Mouse (Mus musculus) left cerebral cortex, adult 2 months (tissue): ENCODE results near the gene Kdm4c. TPM values are rescaled to one million over a fixed set of nuclear protein-coding genes. Genes with fewer than 3 reads are reported as not detected.
"Not testable (repeated sequence)": the region's sequence is repeated elsewhere in the genome, so short reads cannot be mapped to it uniquely, and the experiment has no call there.

Source experiments
- DNase-seq, 2 experiments: peaks; one replicate each; pipeline ENCODE4 v3.0.0; 2021 to 2022; ENCODE audit warnings: low spot score in 2 of 2, mixed read lengths in 1 of 2; ENCODE audit errors: extremely low spot score in 1 of 2
- H3K27ac ChIP-seq: fragments of 200-600 bp; 2 replicates; pipeline ENCODE4 v1.8.1; 2022
- H3K4me3 ChIP-seq: fragments of 200-600 bp; 2 replicates; pipeline ENCODE4 v1.8.1; 2022
- CTCF ChIP-seq: fragments of 200-600 bp; IDR thresholded peaks from 2 replicates; pipeline ENCODE4 v1.8.1; 2022; ENCODE audit warnings: antibody characterized with exemption, mild to moderate bottlenecking, moderate library complexity
- intact Hi-C: fragments of 180-260 bp; cut with DNase I; formaldehyde crosslinking; loops from one replicate; pipeline ENCODE4 v1.15.1; 2025
- total RNA-seq, 2 experiments: library from RNA; stranded (reverse); gene quantifications; 2 replicates each; pipeline ENCODE4 v1.2.3; 2021

The Kdm4c gene
- total RNA-seq, 2 experiments from 2014 or later: 22.5 to 24.7 TPM

DNA sequence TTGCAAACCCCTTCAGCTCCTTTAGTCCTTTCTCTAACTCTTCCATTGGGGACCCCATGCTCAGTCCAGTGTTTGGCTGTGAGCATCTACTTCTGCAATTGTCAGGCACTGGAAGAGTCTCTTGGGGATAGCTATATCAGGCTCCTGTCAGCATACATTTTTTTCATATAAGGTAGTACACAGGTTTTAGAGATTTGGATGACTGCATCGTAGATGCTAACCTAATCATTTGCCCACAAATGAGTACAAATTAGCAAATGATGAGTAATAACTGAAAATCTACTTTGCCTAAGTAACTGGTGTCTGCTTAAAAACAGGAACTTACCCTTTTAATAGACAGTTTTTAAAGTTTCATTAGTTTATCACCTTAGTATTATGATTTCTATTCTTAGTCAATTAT, 77.0 kb downstream of the Kdm4c start:
- no peak for TF ChIP-seq CTCF
- intact Hi-C loops: no loop called here
- no peak overlapping the region for H3K27ac ChIP-seq
- no peak for DNase-seq
- no peak overlapping the region for H3K4me3 ChIP-seq

DNA sequence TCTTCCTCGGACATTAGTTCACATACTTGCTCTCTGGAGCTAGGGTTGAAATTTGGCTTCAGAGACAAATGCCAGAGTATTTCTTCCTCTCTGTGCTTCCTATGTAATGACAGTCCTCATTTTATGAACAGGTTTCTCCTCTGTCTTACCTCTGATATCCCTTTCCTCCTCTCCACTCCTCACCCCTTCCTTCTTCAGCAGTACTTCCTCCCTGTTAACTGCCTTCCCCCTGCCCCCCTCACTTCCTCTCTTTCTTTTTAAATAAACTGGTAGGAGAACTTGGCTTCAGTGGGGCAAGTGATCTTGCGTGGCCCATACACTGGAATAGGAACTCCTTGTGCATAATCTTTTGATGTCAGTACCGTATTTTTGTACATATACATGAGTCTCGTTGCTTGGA, 115.2 kb downstream of the Kdm4c start:
- no peak overlapping the region for H3K4me3 ChIP-seq
- no peak for DNase-seq
- intact Hi-C loops: no loop called here
- no peak overlapping the region for H3K27ac ChIP-seq
- no peak for TF ChIP-seq CTCF

DNA sequence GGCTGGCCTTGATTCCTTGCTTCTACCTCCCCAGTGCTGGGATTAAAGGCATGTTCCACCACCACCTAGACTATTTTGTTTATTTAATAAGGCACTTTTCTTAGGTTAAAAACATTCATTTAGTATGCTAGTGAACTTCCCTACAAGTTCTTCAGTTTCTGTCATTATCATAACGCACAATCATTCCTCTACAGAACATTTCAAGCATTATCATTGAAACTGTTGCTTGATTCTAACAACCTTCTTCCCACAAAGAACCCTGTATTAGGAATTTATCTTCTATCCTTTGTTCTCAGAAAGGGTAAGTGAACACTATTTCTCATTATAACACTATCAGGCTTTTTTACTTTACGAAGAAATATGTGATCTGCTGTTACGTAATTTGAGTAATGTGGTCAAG, 118.0 kb downstream of the Kdm4c start:
- H3K27ac ChIP-seq: no peak overlapping the region
- DNase-seq: no peak
- intact Hi-C loops: no loop called here
- no peak for TF ChIP-seq CTCF
- H3K4me3 ChIP-seq: no peak overlapping the region

DNA sequence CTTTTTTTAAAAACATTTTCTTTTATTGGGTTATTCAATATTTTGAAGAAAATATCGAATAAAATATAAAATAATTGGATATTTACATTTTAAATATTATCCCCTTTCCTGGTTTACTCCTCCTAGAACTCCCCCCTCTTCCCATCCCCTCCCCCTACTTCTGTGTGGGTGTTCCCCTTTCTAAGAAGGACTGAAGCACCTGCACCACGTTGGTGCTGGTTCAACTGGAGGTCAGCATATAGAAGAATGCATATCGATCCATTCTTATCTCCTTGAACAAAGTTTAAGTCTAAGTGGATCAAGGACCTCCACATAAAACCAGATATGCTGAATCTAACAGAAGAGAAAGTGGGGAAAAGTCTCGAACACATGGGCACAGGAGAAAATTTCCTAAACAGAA, 144.3 kb downstream of the Kdm4c start:
- TF ChIP-seq CTCF: no peak
- DNase-seq: no peak
- Histone ChIP-seq H3K27ac (no peak overlapping the region), H3K4me3 (no peak overlapping the region)
- intact Hi-C loops: no loop called here

DNA sequence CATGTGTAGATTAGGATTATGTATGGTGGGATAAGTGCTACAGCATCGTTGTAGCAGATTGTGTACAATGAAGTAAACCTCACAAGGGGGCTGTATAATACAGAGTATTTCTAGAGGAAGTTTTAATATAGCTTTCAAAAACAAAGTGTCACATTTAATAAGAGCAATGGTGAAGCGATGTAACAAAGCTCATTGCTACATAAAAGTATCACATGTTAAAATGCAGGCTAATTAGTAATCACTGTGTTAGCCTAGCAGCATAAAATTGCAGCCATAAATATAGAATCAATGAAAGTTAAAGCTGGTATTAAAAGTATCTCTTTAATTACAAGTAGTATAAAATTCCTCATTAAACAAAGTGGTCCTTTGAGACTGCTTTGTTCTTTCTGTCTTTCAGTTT, 150.9 kb downstream of the Kdm4c start:
- no peak for TF ChIP-seq CTCF
- no peak for DNase-seq
- H3K27ac ChIP-seq: no peak overlapping the region
- intact Hi-C loops: no loop called here
- H3K4me3 ChIP-seq: no peak overlapping the region

DNA sequence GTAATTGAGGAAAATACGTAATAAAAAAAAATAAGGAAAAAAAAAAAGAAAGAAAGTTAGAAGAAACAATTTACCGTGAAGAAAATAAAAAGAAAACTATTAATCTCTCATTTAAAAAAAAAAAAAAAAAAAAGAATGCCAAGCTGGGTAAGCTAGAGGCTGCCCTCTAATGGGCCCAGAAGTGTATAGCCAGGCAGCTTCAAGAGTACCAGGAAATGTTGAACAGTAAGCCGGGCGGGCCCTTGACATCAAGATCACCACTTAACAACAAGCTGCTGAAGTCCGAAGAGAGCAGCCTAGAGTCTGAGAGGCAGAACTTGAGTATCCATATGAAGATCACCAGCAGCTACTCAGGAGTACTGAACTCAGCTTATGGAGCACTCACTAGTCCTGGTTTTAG, 154.3 kb downstream of the Kdm4c start:
- TF ChIP-seq CTCF: no peak
- Histone ChIP-seq H3K27ac (no peak overlapping the region), H3K4me3 (no peak overlapping the region)
- DNase-seq: no peak
- intact Hi-C loops: no loop called here

DNA sequence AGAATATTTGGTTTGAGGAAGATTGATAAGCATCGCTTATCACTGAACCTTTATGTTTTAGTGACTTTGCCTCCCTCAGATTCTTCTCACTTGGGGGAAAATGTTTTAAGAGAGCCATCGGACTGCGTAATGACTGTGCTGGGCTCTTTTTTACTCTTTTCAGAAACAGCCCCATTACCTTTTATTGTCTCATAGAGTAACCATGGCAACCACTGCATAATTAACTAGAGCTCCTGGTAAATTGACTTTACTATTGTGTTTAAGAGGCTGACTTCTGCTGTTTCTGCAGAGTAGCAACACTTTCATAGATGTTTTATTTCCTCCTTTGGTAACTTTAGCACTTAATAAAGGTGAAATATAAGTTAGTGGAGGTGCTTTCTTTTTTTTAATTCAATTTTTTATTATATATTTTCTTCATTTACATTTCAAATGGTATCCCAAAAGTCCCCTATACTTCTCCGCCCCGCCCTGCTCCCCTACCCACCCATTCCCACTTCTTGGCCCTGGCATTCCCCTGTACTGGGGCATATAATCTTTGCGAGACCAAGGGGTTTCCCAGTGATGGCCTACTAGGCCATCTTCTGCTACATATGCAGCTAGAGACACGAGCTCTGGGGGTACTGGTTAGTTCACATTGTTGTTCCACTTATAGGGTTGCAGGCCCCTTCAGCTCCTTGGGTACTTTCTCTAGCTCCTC, 159.5 kb downstream of the Kdm4c start:
- intact Hi-C loops, DNase-seq: not testable (repeated sequence)

DNA sequence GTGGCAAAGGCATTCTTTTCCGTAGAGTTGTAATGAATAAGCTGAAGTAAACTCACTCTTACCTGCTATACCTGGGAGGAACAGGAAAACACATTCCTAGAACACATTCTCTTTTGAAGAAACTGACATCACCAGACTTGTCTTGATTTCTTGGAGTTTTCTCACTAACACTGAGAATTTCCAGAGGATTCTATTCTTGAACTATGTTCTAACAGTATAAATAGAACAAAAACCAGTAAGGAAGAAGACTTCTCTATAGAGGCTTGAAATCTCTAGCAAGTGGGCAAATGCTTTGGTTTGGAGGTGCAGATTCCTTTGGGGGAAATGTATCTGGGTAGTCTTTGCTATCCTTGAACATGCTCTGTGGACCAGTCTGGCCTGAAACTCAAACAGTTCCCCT, 166.4 kb downstream of the Kdm4c start:
- no peak overlapping the region for H3K27ac ChIP-seq
- intact Hi-C loops: no loop called here
- H3K4me3 ChIP-seq: no peak overlapping the region
- no peak for DNase-seq
- no peak for TF ChIP-seq CTCF

More for the DNA sequence above, 159.5 kb downstream of the Kdm4c start:
- H3K27ac ChIP-seq, H3K4me3 ChIP-seq: not testable (repeated sequence)

DNA sequence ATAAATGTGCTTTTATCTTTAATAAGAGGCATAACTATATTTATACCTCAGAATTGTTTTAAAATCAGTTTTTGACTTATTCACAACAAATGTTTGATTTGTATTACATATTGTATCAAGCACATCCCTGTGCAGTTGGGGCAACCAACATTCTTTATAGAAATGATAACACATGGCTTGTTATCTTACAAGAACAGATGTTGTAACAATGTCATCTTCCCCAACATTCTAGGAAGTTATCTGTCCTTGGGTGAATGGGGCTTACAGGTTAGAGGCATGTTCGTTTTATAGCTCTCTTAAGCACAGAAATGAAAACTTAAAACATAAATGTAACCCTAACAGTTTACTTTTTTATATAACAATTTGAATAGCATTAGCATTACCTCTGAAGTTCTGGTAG, 177.5 kb downstream of the Kdm4c start:
- H3K27ac ChIP-seq: no peak overlapping the region
- TF ChIP-seq CTCF: no peak
- no peak overlapping the region for H3K4me3 ChIP-seq
- intact Hi-C loops: no loop called here
- no peak for DNase-seq

Other genes starting within 250 kb of the Kdm4c start
- 1 to 10 TPM; 6.5 to 6.8 TPM for gene Frmd3, start 229.1 kb upstream of the Kdm4c start, total RNA-seq